Mouse (Mus musculus) gastrocnemius, postnatal 10 days (tissue): ENCODE measurements at regions not wholly inside any gene's neighbourhood (a gene's known extent, or its start where the extent isn't known, plus 50 kb on each side); places are given as distances from the start of the nearest gene placed in this dataset.
A peak's percentile ranks its signal among the peaks of the same experiment; 100 is the strongest.

ENCODE experiments used
- DNase-seq: peaks from one replicate; pipeline ENCODE4 v3.0.0; 2021; ENCODE audit warnings: mixed read lengths

DNA sequence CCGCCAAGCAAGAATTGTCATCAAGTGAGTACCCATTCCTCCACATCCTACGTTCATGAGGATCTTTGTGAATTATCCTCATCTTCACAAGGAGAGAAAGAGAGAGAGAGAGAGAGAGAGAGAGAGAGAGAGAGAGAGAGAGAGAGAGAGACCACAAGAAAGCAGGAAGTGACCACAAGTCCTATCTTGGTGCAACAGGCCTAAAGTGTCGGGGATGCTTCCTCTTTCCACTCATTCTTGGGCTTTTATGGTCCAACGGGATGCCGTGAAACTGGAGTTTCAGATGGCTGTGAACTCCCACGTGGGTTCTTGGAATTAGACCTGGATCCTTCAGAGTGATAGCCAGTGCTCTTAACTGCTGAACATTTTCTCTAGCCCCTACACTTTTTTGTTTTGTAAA lies 53.1 kb upstream of the Rai14 start:
- no peak for DNase-seq

DNA sequence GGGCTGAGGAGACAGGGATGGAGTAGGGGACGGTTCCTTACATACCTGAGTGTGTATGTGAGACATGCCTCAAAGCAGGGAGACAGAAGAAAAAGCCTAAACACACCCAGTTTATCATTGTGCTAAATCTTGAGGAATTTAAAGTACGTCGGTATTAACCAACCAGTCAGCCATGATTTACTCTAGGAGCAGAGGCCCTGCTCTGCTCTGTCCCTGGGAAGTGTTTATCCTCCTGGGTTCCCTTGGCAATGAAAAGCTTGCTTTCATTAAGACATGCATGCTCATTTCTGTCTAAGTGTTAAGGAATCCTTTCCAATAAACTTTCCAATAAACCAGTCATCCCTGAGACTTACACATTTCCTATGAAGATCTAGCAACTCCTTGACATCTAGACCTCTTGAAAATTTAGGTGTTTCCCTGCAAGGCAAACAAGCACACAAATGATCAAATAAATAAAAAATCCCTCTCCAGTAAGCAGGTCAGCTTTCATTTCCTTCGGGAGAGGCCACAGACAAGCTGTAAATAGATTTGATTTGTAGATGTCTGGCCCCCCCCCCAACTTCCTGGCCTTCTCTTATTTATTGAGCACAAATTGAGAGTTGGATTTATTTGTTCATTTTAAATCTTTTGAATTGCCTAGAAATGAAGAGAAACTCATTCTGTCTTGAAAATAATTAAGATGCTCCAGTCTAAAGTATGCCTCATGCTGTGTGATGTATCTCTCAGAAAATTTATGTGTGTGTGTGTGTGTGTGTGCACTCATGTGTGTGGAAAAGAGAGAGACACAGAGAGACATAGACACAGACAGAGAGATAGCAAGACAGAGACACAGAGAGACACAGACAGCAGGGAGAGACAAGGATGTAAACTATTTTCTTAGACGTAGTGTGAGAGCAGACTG lies 56.2 kb upstream of the Rai14 start:
- DNase-seq = no peak

DNA sequence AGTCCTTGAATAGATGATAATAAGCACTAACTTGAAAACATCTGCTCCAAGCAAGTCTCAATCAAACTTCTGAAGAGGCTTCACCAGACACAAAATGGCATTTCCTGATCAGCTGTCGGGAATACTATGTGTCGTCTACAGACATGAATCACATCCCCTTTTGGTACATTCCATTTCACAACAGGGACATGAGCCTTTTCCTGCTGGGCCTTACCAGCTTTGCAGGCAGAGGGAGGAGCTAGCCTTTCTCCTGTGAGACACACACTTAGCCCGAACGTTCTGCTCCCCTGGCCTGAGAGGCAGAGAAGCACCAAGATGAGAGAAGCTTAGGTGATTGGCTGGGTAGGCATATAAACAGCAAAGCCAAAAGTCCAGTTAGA lies 56.9 kb upstream of the Rai14 start:
- no peak for DNase-seq

DNA sequence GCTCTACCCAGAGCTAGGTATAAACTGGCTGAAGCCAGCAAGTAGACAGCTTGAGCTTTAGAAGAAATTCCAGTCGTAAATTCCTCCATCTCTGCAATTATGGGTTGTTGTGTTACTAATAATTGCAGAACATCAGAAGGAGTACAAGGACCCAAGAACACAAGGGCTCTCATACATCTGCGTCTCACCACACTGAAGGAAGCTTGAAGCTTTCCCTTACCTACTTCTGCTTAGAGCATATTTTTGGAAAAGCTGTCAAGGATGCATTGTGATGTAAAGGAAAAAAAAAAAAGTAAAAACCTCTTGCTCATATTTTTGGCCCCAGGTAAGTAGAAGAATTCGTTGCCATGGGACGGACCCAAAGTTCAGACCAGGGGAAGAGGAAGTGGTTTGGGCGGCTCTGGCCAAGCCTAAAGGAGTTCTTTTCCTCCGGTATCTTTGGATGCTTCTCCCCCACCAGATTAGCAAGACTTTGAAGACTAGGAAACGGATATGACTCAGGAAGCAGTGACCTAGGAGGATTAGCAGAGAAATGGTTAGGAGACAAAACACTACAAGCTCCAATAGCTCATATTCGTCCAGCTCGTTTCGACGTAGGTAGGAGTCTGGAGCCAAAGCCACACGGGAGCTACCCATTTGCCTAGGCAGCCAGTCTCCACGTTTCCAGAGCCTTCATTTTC lies 65.7 kb upstream of the Rai14 start:
- no peak for DNase-seq

DNA sequence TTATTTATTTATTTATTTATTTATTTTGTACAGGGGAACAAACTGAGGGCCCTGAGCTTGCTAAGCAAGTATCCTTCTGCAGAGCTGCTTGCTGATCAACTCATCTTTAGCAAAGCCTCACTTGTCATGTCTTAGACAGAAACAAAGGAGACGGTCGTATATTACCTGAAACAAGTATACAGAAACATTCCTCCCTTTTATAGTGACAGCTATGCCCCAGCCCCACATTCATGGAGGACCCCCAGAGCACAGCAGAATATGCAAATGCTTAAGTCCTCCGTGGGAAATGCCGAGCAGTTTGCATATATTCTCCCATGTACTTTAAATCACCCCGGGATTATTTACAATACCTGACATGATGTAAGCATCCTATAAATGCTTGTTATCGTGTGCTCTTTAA lies 74.9 kb upstream of the Rai14 start:
- DNase-seq = no peak

DNA sequence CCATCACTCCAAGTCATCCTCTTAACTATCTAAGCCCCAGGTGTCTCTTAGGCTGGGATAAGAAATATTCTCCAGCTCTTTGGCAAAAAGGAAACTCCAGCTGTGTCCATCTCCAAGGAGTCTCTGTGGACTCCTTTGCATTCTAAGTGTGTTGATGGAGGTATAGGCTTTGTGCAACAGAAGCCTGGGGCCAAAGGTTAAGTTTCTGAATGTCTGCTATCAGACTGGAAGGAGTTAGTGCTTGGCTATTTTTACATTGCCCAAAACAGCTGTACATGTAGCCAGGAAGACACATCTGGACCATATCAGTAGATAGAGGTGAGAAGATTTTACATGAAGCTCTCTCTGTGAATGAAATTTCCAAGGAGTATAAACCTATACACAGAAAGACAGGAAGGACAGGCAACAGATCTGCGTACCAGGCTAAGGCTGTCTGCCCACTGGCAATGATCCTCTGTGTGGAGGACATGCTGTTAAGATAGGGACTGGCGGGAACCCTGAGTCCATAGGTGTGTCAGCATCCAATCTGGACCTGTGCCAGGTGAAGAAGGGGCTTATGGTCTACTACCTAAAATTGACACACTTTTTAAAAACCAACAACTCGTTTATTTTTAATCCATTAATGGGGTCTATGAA lies 76.6 kb upstream of the Rai14 start:
- DNase-seq = no peak

DNA sequence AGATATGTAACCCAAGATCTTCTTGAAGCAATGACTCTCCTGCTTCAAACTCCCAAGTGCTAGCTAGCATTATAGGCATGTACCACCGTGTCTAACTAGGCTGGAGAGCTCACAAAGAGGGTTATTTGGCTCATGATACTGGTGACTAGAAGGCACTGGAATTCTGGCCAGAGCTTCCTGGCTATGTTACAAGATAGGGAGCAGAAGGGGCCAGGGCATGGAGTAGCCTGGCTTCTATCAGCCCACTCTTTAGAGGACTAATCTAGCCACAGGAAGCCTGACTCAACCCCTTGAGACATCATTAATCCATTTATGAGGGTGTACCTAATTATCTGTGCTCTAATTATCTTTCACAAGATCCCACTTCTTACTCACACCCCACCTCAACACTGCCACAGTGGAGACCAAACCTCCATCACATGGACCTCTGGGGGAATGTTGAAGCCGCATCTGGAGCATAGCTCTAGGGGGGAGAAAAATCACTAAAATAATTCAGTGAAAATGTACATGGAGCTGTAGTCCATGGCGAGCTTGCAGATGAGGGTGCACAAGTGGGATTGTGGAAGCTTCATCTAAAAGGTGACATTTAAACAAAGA lies 77.2 kb upstream of the Rai14 start:
- no peak for DNase-seq

DNA sequence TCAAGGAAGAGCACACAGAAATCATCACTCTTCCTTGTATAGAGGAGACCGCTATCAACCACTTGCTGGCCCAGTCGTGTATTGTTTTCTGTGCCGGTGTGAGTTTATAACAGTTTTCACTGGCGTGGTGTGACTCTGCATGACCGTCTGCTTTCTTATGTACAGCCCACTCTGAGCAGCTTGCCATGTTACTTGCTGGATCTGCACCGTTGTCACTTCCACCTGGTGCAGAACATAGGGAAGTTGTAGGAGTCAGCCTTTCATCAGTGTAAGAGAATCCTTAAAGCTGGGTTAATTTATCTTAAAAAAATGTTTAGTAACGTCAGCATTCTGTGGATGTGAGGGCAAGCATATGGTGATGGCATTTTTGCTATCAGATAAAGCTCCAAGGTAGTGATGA lies 77.7 kb upstream of the Rai14 start:
- no peak for DNase-seq

DNA sequence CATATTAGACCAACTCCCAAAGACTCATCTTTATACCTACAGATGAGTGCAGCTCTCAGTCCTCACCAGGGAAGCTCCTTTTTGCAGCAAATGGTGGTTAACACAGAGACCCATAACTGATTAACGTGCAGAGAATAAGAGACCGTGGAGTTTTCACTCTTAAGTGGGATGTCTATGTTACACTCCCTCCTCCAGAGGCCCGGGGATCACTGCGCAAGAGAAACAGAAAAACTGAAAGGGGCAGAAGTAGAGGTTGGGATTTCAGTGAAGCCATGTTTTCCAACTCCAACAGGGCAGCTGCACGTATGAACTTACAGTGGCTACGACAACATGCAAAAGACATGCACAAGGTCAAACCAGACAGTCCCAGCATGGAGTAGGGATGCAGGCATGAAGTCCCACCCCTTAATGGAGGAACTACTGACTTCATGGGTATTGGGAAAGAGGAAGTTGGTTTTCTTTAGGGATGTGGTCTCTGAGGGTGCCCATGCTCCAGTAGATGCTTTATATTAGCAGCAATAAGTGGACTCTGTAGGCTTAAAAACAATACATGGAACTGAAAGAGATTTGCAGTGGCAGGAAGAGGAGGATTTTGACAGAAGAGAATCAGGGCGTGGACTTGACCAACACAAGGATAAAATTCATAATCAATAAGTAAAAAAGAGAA lies 80.8 kb upstream of the Rai14 start:
- no peak for DNase-seq

DNA sequence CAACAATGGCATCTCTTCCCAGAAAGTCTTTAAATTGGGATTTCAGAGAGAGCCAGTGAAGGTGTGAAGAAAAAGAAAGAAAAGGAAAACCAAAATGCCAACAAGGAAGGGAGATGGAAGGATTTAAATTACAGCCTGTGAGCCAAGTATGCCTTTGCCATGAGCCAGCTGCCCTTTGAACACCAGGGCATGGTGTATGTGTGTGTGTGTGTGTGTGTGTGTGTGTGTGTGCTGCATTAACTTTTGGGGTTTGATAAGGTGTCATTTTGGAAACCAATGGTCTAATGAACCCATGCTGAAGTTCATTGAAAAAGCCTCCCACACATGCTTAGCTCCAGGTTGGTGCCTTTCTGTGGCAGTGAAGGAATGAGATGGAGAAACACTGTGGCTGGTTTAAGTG lies 85.2 kb upstream of the Rai14 start:
- DNase-seq = no peak

DNA sequence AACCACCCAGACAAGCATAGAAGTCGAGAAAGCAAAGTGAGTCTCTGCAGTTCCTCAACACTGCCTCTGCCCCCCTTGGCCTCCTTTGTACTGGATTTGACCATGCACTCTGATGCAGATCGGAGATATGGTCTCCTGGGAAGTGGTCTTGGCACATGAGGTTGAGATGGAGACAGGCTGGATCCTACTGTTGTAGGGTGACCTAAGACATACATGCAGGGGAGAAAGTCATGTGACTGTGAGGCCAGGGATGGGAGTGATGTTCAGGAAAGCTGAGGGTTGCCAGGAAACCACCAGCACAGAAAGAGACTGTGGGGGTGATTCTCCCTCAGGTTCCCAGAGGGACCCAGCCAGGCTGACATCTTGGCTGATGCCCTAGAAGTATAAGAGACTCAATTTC lies 99.8 kb upstream of the Rai14 start:
- no peak for DNase-seq

DNA sequence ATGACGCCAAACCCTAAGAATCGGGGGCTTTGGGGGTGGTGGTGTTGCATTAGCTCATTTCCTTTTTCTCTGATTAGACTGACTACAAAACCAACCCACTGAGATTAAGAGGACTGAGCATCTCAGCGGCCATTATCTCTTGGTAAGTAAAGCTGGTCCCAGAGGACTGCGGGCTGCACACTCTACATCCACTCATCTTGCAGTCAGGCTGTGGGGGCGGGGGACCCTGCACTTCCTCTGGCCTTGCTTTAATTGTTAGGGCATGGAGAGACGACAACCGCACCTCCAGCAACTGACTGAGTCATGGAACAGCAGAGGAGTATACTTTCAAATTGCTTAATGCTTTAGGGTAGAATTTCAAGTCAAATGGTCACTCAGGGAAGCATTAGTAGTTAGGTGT lies 100.3 kb upstream of the Rai14 start:
- no peak for DNase-seq

DNA sequence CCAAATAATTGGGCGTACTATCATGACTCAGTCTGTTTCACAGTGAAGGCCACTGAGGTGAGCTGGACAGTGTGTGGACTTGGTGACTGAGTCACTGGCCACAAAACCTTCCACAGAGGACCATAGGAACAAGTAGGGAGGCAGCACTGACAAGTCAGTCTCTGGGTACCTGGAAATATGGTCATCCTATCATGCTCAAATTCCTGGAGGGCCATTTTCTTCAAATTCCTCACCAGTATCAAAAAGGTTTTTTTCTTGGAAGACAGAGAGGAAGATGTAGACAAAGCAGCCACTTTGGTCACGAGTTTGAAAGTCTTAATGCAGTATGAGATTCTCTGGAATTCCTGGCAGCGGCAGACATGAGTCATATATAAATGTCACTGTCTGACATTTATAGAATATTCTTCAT lies 101.8 kb upstream of the Rai14 start:
- DNase-seq = no peak

DNA sequence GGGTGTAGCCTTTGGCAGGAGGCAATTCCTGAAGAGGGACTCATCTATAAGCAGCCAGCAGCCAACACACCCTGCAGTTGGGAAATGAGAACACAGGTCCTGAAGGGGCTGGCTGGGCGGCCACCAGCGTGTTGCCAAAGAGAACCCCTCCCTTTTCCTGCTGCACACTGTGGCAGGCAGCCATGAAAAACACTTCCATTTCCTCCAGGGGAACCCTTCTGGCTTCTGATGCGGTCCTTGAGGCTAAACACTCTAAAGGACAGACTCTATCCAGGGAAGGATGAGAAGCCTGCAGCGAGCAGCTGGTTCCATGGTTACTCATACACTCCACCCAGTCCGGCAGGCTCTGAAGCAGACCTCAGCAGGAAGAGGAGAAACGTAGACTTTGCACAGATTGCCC lies 103.8 kb upstream of the Rai14 start:
- DNase-seq = peak; percentile 65

DNA sequence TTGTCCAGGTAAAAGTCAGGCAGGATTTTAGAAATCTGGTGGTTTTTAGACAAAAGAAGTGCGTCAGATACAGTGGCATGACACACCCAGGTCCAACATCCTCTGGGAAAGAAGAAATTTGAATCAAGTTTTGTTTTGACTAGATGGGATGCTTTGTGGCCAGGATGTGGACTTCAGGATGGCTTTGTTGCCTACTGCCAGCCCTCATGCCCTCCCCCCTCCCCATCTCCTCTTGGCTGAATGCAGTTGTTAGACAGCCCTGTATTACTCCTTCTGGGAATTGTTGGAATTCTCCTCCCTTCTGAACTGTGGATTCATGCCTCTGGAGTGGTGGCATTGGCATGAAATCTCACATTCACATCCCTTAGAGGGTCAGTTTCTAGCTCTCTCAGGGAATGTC lies 104.3 kb upstream of the Rai14 start:
- no peak for DNase-seq

DNA sequence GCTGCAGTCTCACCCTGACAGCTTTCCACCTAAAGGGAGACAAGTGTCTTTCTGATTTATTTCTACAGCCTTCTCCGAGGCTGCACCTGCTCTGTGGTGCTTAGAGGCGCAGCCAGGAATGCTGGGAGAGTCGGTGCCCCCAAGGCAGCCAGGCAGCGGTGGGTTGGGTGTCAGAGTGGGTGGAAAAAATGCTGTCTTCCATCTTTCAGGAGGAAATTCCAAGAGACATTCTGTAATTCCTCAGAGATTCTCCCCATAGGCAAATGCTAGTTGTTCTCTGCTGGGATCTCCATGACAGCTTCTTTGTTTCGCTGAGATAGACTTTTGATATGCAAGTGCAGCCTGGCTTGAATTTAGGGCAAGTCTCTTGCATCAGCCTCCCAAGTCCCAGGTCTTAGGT lies 109.5 kb upstream of the Rai14 start:
- DNase-seq = no peak

DNA sequence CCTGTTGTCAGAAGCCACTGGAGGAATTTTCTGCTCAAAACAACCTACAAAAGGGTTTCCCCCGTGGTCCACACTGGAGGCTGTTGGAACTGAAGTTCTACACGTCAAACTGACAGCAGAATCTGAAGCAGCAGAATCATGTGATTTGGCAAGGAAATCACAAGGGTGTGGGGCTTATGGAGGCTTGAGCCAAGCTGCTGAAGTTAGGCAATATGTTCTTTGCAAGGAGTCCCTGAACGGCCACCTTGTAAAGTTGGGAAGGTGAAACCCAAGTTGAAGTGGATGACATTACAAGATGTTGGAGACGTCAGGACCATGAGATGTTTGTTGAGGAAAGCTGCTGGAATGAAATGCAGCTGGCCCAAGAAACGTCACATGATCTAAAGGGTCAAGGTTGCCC lies 115.2 kb upstream of the Rai14 start:
- no peak for DNase-seq

DNA sequence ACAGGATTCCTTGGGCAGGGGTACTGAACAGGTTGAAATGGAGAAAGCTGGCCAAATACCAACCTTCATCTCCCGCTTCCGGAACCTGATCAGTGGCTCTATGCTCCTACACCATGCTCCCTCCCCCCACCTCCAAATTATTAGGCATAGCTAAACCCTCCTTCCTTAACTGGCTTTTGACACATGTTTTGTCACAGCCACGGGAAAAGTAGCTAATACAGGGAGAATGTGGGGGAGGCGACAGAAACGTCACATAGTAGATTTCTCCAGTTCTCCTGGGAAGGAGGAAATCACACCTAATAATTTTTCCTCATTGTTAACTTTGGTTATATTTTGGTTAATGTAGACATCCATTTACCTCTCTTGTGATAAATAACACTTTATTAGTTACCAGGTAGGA lies 116.1 kb upstream of the Rai14 start:
- DNase-seq = no peak

DNA sequence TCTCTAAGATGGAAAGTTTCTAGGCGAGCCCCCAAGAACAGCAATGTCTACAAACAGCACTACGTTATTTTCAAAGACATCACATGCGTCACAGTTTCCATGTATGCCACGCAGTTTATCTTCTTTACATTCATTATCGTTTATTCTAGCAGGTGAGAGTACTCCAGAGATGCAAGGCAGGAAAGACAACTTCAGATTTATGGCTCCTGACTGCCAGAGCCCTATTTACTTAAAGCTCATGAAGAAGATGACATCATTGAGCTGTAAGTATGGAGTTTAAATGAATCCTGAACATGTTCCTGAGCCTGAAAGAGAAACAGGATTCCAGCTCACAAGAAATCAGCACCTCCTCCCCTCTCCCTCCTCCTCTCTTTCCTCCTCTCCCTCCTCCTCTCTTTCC lies 116.7 kb upstream of the Rai14 start:
- DNase-seq = no peak

DNA sequence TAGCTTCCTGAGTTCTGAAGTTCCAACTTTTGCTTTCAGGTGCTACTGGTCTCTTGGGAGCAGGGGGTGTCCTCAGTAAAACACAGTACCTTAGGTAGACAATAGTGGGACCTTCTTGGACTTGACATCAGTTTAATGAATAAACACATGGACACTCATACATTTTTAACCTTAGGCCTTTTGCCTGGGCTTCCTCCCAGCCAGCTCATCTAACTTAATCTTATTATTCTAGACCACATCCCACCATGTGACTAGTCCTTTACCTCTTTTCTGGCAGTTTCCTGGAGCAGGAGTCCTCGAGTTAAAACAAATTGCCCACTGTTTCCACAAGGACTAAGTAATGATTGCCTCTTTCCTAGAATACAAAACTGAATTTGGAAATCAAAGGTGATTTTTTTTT lies 117.9 kb upstream of the Rai14 start:
- no peak for DNase-seq

DNA sequence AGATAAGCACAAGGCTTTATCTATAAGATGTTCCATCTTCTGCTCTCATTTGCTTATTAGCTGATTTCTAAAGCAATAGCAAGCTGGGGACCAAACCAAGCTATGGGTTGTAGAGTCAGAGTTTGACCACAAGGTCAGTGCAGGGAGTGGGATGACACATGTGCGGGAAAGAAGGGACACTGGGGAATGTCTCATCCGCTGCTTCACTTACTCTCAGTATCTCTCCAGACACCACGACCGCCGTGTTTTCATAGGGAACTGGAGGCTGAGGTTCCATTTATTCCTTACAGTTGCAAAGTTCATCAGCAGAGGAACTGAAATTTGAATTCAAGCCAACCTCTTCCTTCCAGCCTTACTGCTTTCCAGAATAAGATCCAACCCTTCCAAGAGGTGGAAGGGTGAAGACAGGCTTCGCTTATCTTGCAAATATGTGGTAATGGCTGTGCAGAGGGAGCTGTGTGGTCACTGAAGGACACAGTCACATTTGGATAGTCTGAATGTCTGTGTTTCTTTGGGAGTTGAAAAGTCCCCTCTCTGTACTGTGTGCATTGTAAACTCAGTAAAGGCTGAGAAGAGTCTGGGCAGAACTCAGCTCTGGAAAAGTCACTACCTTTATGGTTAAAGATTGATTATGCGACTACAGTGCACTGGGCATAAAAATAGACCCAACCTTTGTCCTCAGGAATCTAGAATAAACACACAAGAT lies 118.1 kb upstream of the C1qtnf3 start:
- no peak for DNase-seq
